Mouse (Mus musculus) bone marrow macrophage, adult 2 months (primary cell): ENCODE data around the gene Nme6.

Source experiments
- CTCF ChIP-seq: IDR thresholded peaks from 2 replicates; pipeline ENCODE4 v1.5.1; 2012; ENCODE audit warnings: low read depth, mild to moderate bottlenecking, low read length, moderate library complexity
- POLR2A ChIP-seq: IDR thresholded peaks from 2 replicates; pipeline ENCODE4 v1.6.1; 2012; ENCODE audit warnings: mild to moderate bottlenecking, low read depth, low read length, borderline replicate concordance

DNA sequence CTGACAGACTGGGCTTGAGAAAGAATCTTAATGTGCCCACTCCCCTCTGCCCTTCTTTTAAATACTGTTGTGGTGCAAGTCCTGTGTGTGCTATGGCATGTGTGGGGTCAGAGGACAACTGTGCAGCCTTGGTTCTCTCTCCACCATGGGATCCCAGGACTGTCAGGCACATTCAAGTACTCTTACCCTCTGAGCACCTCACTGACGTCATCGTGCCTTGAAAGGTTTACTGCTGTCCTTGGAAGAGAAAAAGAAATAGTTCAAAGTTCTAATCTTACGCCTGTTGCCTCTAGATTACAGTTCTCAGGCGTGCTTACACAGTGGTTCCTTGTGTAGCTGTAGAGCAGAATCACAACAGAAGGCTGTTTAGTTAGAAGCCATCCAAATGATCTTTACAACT lies 53.7 kb downstream of the Nme6 start:
- TF ChIP-seq CTCF (no peak), POLR2A (no peak)
